Mouse (Mus musculus) midbrain, embryonic 15.5 days (tissue): ENCODE measurements around the gene Prdm1. TPM values are rescaled to one million over a fixed set of nuclear protein-coding genes. Genes with fewer than 3 reads are reported as not detected.

Experiments
- ATAC-seq: fragments of 200-750 bp; cut with Nextera tagmentation; replicated peaks from 2 replicates; pipeline ENCODE4 v1.8.0; 2017; ENCODE audit warnings: moderate TSS enrichment
- H3K27ac ChIP-seq: fragments of 300-500 bp; sonication (generic); 2 replicates; pipeline ENCODE4 v1.5.1; 2015; ENCODE audit warnings: mild to moderate bottlenecking, inconsistent platforms
- H3K27me3 ChIP-seq: fragments of 300-500 bp; sonication (generic); replicated peaks from 2 replicates; pipeline ENCODE4 v1.6.1; 2015; ENCODE audit warnings: inconsistent platforms
- H3K36me3 ChIP-seq: fragments of 300-500 bp; sonication (generic); replicated peaks from 2 replicates; pipeline ENCODE4 v1.6.1; 2015; ENCODE audit warnings: inconsistent platforms
- H3K4me1 ChIP-seq: fragments of 300-500 bp; sonication (generic); 2 replicates; pipeline ENCODE4 v1.6.1; 2015; ENCODE audit warnings: inconsistent platforms
- H3K4me2 ChIP-seq: fragments of 300-500 bp; sonication (generic); 2 replicates; pipeline ENCODE4 v1.6.1; 2015; ENCODE audit warnings: inconsistent platforms, mild to moderate bottlenecking, moderate library complexity
- H3K4me3 ChIP-seq: fragments of 300-500 bp; sonication (generic); 2 replicates; pipeline ENCODE4 v1.5.1; 2015; ENCODE audit warnings: mild to moderate bottlenecking, inconsistent platforms
- H3K9ac ChIP-seq: fragments of 300-500 bp; sonication (generic); 2 replicates; pipeline ENCODE4 v1.6.1; 2015; ENCODE audit warnings: mild to moderate bottlenecking, inconsistent platforms
- H3K9me3 ChIP-seq: fragments of 300-500 bp; sonication (generic); 2 replicates; pipeline ENCODE4 v1.6.1; 2016; ENCODE audit warnings: inconsistent platforms
- WGBS: fragments of 180-500 bp; shearing (Covaris S2); methylation state at CpG from one replicate; pipeline ENCODE4 v1.1.7; 2015; ENCODE audit warnings: mixed read lengths; 5-methylcytosine and 5-hydroxymethylcytosine counted together
- polyA plus RNA-seq: library from polyadenylated mRNA; unstranded; fragments of >200 nt; fragmentation: Nextera tagmentation; extraction: Ambion mirVana; gene quantifications from 2 replicates; pipeline ENCODE4 v1.2.1, GENCODE M21; 2015

Gene Prdm1
- polyA plus RNA-seq = 0.52 and 1.2 TPM in 2 replicates

DNA sequence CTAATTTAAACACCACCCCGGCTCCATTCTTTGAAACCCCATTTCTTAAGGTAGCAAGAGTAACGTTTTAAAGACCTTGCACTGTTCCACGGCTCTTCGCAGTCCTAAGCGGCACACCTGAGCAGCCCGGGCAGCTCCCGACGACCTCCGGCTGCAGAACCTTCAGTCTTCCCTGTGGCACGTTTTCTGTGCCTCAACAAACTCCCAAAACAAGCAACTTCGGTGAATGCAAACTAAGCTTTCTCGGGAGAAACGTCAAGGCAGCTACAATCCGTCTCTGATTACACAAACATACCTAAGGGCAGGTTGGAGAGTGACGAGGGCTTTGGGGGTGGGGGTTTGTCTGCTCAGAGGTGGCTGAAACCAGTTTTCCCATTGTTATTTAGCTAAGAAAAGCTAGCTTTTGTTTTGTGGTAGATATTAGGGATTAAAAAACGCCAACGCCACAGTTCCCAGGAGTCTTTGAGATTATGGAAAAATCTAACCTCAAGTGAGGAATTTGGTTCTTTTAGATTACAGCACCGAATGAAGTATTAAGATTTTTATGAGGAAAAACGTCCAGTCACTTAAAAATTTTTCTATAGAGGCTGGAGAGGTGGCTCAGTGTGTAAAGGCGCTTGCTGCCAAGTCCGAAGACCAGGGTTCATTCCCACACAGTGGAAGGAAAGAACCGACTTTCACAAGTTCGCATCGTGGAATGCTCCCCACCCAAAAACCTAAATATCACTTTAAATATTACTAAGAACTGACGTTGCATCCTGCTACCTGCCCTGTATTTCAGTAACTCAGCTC, at the start of gene Prdm1:
Gene Prdm1 (minus strand): TSS at position 211 of the 792 bp plus-strand sequence.
- WGBS = 2% methylated on average over 25 of the region's 25 CpGs
- H3K9ac ChIP-seq = peak within 1 kb of the TSS; percentile 34; the same call in 1 of the 2 replicates
- ATAC-seq = peak; percentile 7

GRCm38 (mm10) chr10:44565971-44566370, 37.7 kb upstream of the Prdm1 start:
- Histone ChIP-seq H3K36me3 (no peaks in the 10 kb centered on the region), H3K4me2 (no peak overlapping the region), H3K27ac (no peak overlapping the region), H3K4me1 (no peaks in the 10 kb centered on the region), H3K9ac (no peak overlapping the region), H3K9me3 (no peaks in the 10 kb centered on the region), H3K27me3 (no peaks in the 10 kb centered on the region), H3K4me3 (no peak overlapping the region)
- ATAC-seq = no peak
- 74% methylated on average over 3 of the region's 3 CpGs for WGBS

More for the DNA sequence above, at the start of gene Prdm1:
- H3K4me1 ChIP-seq = peaks cover 22% of the 10 kb centered on the region
- H3K27ac ChIP-seq = no peak within 1 kb of the TSS
- no peaks in the 10 kb centered on the region for H3K36me3 ChIP-seq
- no peaks in the 10 kb centered on the region for H3K9me3 ChIP-seq
- peak within 1 kb of the TSS; percentile 49 for H3K4me3 ChIP-seq
- peak within 1 kb of the TSS; percentile 86 for H3K4me2 ChIP-seq
- peaks cover 58% of the 10 kb centered on the region for H3K27me3 ChIP-seq

DNA sequence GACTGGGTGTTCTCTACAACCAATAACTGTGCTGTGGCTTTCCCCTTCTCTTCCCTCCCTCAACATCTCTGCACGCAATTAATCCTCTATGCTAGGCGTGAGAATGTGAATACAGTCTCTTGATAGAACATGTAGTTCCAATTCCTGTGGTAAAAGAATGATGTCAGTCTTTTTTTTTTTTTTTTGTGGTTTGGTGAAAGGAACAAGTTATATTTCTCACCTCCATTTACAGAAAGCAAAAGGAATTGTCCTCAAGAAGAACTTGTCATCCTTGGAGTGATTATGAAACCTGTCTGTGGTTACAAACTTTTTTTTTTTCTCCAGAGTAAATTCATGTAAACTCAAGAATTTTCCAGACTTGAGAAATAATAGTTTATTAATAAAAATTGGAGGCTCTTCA, 36.8 kb upstream of the Prdm1 start:
- no peaks in the 10 kb centered on the region for H3K9me3 ChIP-seq
- no peaks in the 10 kb centered on the region for H3K36me3 ChIP-seq
- no peak overlapping the region for H3K9ac ChIP-seq
- WGBS = 94% methylated on average over 2 of the region's 2 CpGs
- no peaks in the 10 kb centered on the region for H3K27me3 ChIP-seq
- H3K4me1 ChIP-seq = no peaks in the 10 kb centered on the region
- H3K27ac ChIP-seq = no peak overlapping the region
- no peak overlapping the region for H3K4me3 ChIP-seq
- no peak overlapping the region for H3K4me2 ChIP-seq
- ATAC-seq = no peak

GRCm38 (mm10) chr10:44556845-44557244, 28.5 kb upstream of the Prdm1 start:
- no peaks in the 10 kb centered on the region for H3K27me3 ChIP-seq
- ATAC-seq = no peak

DNA sequence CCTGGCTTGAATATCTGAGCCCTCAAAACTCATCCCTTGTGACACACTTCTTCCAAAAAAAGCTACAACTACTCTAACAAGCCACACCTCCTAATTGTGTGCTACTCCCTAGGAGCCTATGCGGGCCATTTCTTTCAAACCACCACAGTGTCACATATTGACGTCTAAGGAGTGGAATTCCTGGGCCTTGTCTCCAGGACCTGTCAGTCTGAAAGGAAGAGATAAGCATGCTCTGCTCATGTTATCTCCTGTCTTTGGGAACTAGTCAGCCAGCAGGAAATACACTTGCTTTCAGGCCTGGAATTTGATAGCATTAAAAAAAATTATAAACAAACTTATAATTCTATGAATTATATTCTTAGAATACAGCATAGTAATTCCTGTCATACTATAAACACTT, 27.0 kb upstream of the Prdm1 start:
- Histone ChIP-seq H3K9ac (no peak overlapping the region), H3K36me3 (no peaks in the 10 kb centered on the region), H3K27me3 (no peaks in the 10 kb centered on the region), H3K27ac (no peak overlapping the region), H3K4me3 (no peak overlapping the region), H3K4me1 (no peaks in the 10 kb centered on the region), H3K9me3 (no peaks in the 10 kb centered on the region), H3K4me2 (no peak overlapping the region)
- ATAC-seq = no peak
- 81% methylated on average over 2 of the region's 2 CpGs for WGBS

More at GRCm38 (mm10) chr10:44556845-44557244, 28.5 kb upstream of the Prdm1 start:
- no peaks in the 10 kb centered on the region for H3K9me3 ChIP-seq
- H3K4me3 ChIP-seq = no peak overlapping the region
- 84% methylated on average over 4 of the region's 4 CpGs for WGBS
- H3K4me2 ChIP-seq = no peak overlapping the region
- no peak overlapping the region for H3K9ac ChIP-seq
- no peaks in the 10 kb centered on the region for H3K36me3 ChIP-seq
- no peak overlapping the region for H3K27ac ChIP-seq
- no peaks in the 10 kb centered on the region for H3K4me1 ChIP-seq

- Histone ChIP-seq H3K4me2 (no peak overlapping the region), H3K27me3 (no peaks in the 10 kb centered on the region), H3K4me1 (no peaks in the 10 kb centered on the region), H3K4me3 (no peak overlapping the region), H3K9ac (no peak overlapping the region), H3K36me3 (no peaks in the 10 kb centered on the region), H3K9me3 (no peaks in the 10 kb centered on the region), H3K27ac (no peak overlapping the region)
- no peak for ATAC-seq
- WGBS = 84% methylated on average over 1 of the region's 1 CpGs
Measured at GRCm38 (mm10) chr10:44553648-44554047, 25.3 kb upstream of the Prdm1 start.

GRCm38 (mm10) chr10:44539033-44539578, 10.8 kb upstream of the Prdm1 start:
- no peak overlapping the region for H3K4me3 ChIP-seq
- no peak overlapping the region for H3K9ac ChIP-seq
- peaks cover 14% of the 10 kb centered on the region; the same call in 1 of the 2 replicates for H3K27me3 ChIP-seq
- no peaks in the 10 kb centered on the region for H3K4me1 ChIP-seq
- 18% methylated on average over 14 of the region's 14 CpGs for WGBS
- no peaks in the 10 kb centered on the region for H3K36me3 ChIP-seq
- H3K9me3 ChIP-seq = no peaks in the 10 kb centered on the region
- no peak overlapping the region for H3K4me2 ChIP-seq
- ATAC-seq = no peak
- H3K27ac ChIP-seq = no peak overlapping the region

DNA sequence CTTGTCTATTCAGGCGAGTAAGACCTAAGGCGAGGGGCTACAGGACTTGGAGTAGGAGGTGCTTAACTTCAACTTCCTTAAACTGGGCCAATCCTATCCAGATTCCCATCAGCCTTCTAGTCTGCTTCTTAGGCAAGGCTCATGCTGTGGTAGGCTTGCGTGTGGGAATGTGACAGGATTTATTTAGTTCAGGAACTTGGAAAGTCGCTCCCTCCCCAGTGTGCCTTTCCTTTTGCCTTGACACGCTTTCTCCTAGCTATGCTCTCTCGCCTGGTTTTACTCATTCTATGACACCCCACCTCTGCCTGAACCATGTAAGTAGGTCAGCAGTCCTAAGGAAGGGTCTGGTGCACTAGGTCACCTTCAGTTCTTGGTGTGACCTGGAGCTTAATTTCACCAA, 9.8 kb upstream of the Prdm1 start:
- no peak for ATAC-seq
- Histone ChIP-seq H3K4me3 (no peak overlapping the region), H3K27me3 (peaks cover 17% of the 10 kb centered on the region), H3K4me1 (no peaks in the 10 kb centered on the region), H3K9me3 (no peaks in the 10 kb centered on the region), H3K36me3 (no peaks in the 10 kb centered on the region), H3K27ac (no peak overlapping the region), H3K4me2 (no peak overlapping the region), H3K9ac (no peak overlapping the region)
- 69% methylated on average over 6 of the region's 6 CpGs for WGBS

DNA sequence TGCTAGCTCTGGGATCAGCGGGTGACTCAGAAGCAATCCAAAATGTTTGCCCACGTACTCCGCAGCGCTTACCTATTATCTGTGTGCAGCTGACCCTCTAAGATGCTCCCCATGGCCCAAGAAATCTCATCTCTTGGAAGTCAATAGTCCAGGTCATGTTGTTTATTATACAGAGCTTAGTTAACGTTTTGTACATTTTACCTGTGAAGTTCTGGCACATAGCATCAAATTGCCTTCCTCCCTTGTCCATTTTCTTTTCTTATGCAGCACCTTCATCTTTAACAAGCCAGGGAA, 1.7 kb upstream of the Prdm1 start:
- Histone ChIP-seq H3K27ac (no peak overlapping the region), H3K27me3 (peaks cover 51% of the 10 kb centered on the region), H3K9ac (peak overlapping the region; percentile 34; the same call in 1 of the 2 replicates), H3K4me1 (peaks cover 22% of the 10 kb centered on the region), H3K4me2 (peak overlapping the region; percentile 86), H3K9me3 (no peaks in the 10 kb centered on the region), H3K36me3 (no peaks in the 10 kb centered on the region), H3K4me3 (peak overlapping the region; percentile 49)
- 0 out of 2 replicates have a peak, but pooled peaks have one; percentile 19 for ATAC-seq
- WGBS = 6% methylated on average over 5 of the region's 5 CpGs

- Histone ChIP-seq H3K4me2 (peak overlapping the region; percentile 86), H3K36me3 (no peaks in the 10 kb centered on the region), H3K4me1 (peaks cover 22% of the 10 kb centered on the region), H3K27me3 (peaks cover 57% of the 10 kb centered on the region), H3K27ac (no peak overlapping the region), H3K9ac (peak overlapping the region; percentile 34), H3K9me3 (no peaks in the 10 kb centered on the region), H3K4me3 (peak overlapping the region; percentile 49)
- WGBS = under 1% methylated on average over 42 of the region's 42 CpGs
- peak; percentile 100 for ATAC-seq
Measured at GRCm38 (mm10) chr10:44529218-44530066, 1.1 kb upstream of the Prdm1 start.

DNA sequence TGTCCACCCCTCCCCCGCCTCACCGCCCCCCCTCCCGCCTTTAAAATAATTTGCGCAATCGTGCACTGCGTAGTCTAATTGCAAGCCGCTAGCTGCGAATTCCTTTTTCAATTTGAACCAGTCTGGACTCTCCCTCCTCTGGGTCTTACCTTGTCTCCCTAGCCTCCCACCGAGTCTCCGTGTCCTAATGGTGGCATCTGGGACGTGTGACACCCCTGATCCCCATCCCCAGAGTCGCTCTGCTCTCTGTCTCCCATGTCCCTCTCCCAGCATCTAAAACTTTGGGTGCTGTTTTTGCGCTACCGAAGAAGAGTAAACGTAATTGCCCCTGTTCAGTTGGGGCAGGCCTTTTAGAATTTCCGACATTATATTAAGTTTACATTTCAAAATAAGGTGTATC, 650 bp downstream of the Prdm1 start:
- no peaks in the 10 kb centered on the region for H3K36me3 ChIP-seq
- no peak overlapping the region for H3K27ac ChIP-seq
- H3K4me1 ChIP-seq = peaks cover 22% of the 10 kb centered on the region
- H3K9me3 ChIP-seq = no peaks in the 10 kb centered on the region
- H3K4me3 ChIP-seq = peak overlapping the region; percentile 19; the same call in 1 of the 2 replicates
- 2% methylated on average over 16 of the region's 16 CpGs for WGBS
- peak overlapping the region; percentile 43 for H3K4me2 ChIP-seq
- no peak overlapping the region for H3K9ac ChIP-seq
- peaks cover 53% of the 10 kb centered on the region for H3K27me3 ChIP-seq
- no peak for ATAC-seq
